Mouse (Mus musculus): ENCODE data around the gene Laptm5.

Gene Laptm5

DNA sequence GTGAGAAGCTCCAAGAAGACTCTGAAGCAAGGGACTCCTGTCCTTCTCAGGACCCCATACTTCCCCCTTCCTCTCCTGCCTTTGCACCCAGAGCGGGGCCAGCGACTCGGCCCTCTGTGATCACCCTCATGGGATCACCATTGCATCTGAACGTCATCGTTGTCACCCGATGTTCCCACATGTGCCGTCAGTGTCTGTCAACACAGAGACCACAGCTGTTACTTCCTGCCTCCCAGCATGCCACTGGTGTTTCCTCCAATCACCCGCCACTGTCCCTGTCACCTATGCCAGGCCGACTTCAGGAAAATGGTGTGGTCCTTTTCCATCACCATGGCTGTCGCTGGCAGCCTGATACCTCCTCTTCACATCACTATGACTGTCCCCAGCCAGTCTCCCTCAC is 9.1 kb downstream of the Laptm5 start:
- DNase-seq = no peak

- DNase-seq = no peak
These were observed 13.3 kb downstream of the Laptm5 start for GRCm38 (mm10) chr4:130926274-130926673.

GRCm38 (mm10) chr4:130927821-130928220 is 14.9 kb downstream of the Laptm5 start:
- no peak for DNase-seq

DNA sequence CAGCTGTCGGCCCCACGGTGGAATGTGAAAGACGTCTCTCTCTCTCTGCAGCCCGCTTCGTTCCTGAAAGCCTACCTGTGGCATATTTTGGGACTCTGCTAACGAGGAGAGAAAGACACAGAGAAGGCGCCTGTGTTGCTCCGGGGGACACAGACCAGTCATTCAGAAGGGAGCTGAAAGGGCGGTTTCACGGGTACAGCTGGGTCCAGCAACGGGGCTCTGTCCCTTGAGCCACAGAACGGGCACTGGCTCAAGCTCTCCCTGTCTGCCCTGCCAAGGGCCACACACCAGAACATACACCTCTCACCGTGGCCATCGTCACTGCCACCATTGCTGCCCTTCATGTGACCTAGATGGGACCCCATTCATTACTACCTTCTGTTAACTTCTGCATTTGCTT is 29.7 kb downstream of the Laptm5 start:
- DNase-seq = no peak

- DNase-seq = no peak
These were observed 31.2 kb downstream of the Laptm5 start, which contains the start of gene Matn1 for GRCm38 (mm10) chr4:130944112-130944511. Matn1 (plus strand) TSS chr4:130944385.

- no peak for DNase-seq
These were observed 31.9 kb downstream of the Laptm5 start for GRCm38 (mm10) chr4:130944779-130945178.

- no peak for DNase-seq
These were observed 34.2 kb downstream of the Laptm5 start for GRCm38 (mm10) chr4:130947094-130947647.

DNA sequence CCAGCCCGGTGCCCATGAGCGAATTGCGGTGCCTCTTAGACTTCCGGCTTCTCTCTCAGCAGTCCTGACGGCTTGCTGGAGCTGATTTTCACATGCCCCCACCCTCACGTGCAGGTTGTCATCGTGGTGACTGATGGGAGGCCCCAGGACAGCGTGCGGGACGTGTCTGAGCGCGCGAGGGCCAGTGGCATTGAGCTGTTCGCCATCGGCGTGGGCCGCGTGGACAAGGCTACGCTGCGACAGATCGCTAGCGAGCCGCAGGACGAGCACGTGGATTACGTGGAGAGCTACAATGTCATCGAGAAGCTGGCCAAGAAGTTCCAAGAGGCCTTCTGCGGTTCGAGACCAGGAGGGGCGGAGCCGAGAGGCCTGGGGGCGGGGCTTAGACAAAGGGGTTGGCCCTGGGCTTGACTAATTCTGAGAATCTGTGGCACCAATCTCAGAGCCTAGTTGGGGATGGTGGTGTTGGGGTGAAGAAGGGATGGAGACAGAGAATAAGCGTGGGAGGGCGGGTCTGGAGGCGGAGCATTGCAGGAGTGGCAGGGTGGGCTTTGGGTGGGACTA is 37.0 kb downstream of the Laptm5 start:
- no peak for DNase-seq

DNA sequence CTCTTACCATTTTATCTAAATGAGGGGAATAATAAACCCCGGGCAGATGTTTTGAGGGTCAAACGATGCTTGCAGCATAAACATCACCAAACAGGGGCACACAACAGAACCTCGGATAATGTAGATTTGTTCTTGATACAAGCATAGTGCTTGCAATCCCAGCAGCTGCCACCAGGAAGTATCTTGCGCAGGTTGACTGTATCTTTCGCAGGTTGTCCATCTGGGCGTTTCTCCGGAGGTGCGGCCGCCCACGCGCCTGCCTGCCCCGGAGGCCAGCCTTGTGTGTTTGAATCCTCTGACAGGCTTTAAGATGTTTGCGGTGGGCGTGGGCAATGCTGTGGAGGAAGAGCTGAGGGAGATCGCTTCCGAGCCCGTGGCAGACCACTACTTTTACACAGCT is 39.6 kb downstream of the Laptm5 start:
- DNase-seq = peak in 1 of 2 experiments; percentile 42

DNA sequence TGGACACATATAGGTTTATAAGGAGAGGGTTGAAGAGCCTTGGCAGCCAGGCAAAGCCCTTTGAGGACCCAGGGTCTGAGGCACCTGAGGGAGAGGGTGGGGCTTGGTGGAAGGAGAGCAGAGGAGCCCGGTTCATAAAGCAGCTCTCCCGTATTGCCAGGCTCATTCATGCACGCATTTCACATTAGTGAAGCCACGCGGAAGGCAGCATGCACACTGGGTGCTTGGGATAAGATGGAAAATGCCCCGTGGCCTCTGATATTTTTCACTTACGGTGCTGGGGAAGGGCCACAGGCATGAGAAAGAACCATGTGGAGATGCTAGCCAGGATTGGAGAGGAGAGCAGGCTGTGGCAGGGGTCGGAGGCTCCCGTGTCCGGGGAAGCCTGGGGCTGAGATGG is 44.2 kb downstream of the Laptm5 start:
- DNase-seq = no peak

DNA sequence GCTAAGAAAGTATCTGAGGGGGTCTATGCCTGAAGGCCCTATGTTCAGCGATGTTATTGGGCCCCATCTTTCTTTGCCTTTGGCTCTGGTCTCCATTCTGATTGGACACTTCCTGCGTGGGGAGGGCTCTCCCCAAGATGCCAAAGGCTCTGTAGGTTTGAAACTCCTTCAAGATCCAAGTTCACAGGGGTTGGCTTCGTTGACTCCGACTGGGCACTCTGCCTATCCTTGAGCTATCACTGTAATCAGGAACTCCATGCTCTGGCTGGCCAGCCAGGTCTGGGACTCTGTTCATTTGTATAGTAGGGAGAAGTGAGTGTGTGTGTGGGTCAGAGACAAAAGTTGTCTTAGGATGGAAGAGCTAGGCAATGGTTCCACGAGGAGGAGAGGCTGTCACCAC is 45.9 kb downstream of the Laptm5 start:
- no peak for DNase-seq

DNA sequence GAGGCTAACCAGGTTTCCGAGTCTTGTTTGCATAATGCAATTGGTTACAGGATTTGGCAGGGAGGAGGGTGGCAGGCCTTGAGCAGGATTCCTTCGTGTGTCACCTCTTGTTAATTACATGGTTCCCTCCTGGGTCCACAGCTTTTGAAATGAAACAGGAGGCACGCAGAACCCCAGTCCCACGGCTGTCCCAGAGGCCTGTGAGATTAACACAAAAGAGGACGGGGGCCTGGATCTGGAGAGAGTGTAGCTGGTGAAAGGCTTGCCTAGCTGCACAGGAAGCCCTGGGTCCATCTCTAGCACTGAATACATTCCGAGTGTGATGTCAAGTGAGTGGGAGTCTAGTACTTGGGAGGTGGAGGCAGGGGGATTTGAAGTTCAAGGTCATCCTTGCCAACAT is 46.8 kb downstream of the Laptm5 start:
- DNase-seq = no peak

GRCm38 (mm10) chr4:130960118-130960734 is 47.3 kb downstream of the Laptm5 start:
- DNase-seq = peak; percentile 51 to 78

DNA sequence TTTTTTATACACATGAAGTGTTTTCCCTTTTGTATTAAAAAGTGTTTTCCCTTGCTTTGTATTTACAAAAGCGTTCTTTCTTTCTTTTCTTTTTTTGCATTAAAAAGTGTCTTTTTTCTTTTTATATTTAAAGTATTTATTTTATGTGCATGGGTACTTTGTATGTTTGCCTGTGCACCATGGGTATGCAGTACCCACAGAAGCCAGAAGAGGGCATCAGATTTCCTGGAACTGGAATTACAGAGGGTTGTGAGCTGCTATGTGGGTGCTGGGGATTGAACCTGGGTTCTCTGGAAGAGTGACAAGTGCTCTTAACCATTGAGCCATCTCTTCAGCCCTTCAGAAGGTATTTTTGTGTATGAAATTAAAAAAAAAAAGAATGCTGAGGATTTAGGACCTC is 58.4 kb downstream of the Laptm5 start:
- DNase-seq = no peak

GRCm38 (mm10) chr4:130972421-130972829 is 59.5 kb downstream of the Laptm5 start:
- DNase-seq = no peak

GRCm38 (mm10) chr4:130973332-130974263 is 60.7 kb downstream of the Laptm5 start:
- no peak for DNase-seq

GRCm38 (mm10) chr4:130978981-130979380 is 66.1 kb downstream of the Laptm5 start:
- DNase-seq = no peak

DNA sequence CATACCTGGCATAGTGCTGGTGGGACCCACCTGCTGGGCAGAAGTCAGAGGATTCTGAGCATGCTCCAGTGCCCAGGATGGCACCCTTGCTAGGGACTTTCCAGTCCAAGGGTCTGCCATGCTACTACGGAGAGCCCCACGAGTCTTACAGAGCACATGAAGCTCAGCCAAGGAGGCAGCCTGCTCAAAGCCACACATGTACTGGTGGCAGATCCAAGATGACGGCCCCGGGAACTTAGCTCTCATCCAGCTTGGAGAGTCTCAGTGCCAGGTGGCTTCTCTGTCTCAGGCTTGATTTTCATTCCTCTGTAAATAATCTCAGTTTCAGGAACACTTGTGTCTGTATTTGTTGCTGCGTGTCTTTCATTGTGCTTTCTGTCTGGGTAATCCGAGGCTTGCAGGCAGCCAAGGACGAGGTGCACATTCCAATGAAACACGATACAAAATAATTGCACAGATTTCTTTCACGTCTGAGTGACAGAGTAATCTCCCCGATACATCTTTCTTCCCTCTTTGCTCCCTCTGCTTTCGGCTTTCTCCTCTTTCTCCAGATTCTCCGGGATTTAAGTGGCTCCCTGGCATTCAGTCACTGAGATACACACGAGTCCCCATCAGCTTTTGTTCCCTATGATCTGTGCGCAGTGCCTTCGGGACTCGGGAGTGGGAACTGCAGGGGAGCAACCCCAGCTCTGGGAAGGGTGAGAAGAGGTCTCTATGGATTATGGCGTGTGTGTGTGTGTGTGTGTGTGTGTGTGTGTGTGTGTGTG is 71.7 kb downstream of the Laptm5 start:
- DNase-seq = no peak
